Mouse (Mus musculus): ENCODE data around the gene Ptpn22. TPM values are rescaled to one million over a fixed set of nuclear protein-coding genes. Genes with fewer than 3 reads are reported as not detected.

Gene Ptpn22
- total and polyA plus RNA-seq, 3 experiments = 0.68 to 1.8 (median 1.0) TPM

GRCm38 (mm10) chr3:103916839-103917237 lies 57.2 kb downstream of the Ptpn22 start:
- H3K27me3 ChIP-seq (ENCODE audit: control insufficient read depth, insufficient read depth, low read length) = no peaks in the 10 kb centered on the region
- peaks cover 6% of the 10 kb centered on the region for H3K4me1 ChIP-seq (ENCODE audit: control insufficient read depth, insufficient read depth, low read length)
- peak overlapping the region; percentile 22; the same call in 1 of the 2 replicates for H3K4me3 ChIP-seq
- no peak for TF ChIP-seq CTCF (IDR thresholded peaks at IDR 0.05)
- no peak for TF ChIP-seq POLR2A (IDR thresholded peaks at IDR 0.05; ENCODE audit: insufficient read depth, low read depth, low read length)
- TF ChIP-seq EP300 (IDR thresholded peaks at IDR 0.05; ENCODE audit: insufficient read depth, low read depth, low read length) = no peak
- WGBS = 56% methylated on average over 3 of the region's 3 CpGs
- intact Hi-C loops (cut with DNase I) = loop anchor here (10.0 kb wide), 1 partner anchor 308 kb away; the partner anchor contains the start of gene Magi3
- H3K36me3 ChIP-seq (ENCODE audit: control insufficient read depth, insufficient read depth, low read length) = peaks cover 14% of the 10 kb centered on the region
- no peak overlapping the region for H3K9ac ChIP-seq (ENCODE audit: low read depth, low read length)
- no peak for DNase-seq
- H3K27ac ChIP-seq = no peak overlapping the region
- peaks cover 4% of the 10 kb centered on the region for H3K79me2 ChIP-seq (replicated peaks; ENCODE audit: control insufficient read depth, insufficient read depth, low read length)

DNA sequence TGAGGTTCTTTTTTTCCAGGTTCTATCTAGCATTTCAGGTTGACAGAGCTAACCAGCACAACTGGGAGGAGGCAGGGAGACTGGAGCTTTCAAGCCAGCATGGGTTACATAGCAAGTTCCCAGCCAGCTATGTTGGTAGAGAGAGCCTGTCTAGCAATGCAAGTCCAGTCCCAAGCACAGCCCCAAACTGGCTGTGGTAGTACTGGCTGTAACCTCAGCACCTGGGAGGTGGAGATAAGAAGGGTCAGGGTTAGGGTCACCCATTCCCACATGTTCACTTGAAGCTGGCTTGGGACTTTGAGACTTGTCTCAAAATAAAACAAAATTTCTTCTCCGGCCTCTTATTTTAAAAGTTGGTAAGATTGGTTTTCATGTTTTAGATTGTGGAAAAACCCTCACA lies 60.5 kb downstream of the Ptpn22 start:
- H3K36me3 ChIP-seq (ENCODE audit: control insufficient read depth, insufficient read depth, low read length) = peaks cover 21% of the 10 kb centered on the region
- no peak for TF ChIP-seq CTCF (IDR thresholded peaks at IDR 0.05)
- no peaks in the 10 kb centered on the region for H3K27me3 ChIP-seq (ENCODE audit: control insufficient read depth, insufficient read depth, low read length)
- H3K4me3 ChIP-seq = no peak overlapping the region
- 92% methylated on average over 1 of the region's 1 CpGs for WGBS
- peaks cover 6% of the 10 kb centered on the region for H3K4me1 ChIP-seq (ENCODE audit: control insufficient read depth, insufficient read depth, low read length)
- no peak overlapping the region for H3K27ac ChIP-seq
- H3K9ac ChIP-seq (ENCODE audit: low read depth, low read length) = no peak overlapping the region
- no peak for DNase-seq
- intact Hi-C loops (cut with DNase I) = no loop called here
- H3K79me2 ChIP-seq (replicated peaks; ENCODE audit: control insufficient read depth, insufficient read depth, low read length) = peaks cover 3% of the 10 kb centered on the region

DNA sequence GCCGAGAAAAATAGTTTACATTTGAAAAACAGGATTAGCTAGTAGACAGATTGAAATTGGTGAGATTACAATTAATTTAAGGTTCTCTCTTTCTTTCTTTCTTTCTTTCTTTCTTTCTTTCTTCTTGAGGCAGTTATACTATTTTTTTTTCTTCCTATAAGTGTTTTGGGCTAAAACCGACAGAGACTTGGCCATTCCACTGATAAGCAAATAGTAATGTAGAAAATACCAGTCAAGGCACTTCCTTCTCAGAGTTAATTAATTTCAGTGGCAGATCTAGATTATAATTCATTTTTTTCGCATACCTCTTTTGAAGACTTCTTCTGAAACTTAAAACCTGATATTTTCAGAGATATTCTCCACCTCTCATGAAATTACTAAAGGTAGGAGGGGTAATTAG lies 65.7 kb downstream of the Ptpn22 start:
- Histone ChIP-seq H3K79me2 (replicated peaks; ENCODE audit: control insufficient read depth, insufficient read depth, low read length) (no peaks in the 10 kb centered on the region; the same call in 1 of the 2 replicates), H3K9ac (ENCODE audit: low read depth, low read length) (no peak overlapping the region), H3K4me3 (no peak overlapping the region), H3K27me3 (ENCODE audit: control insufficient read depth, insufficient read depth, low read length) (no peaks in the 10 kb centered on the region), H3K36me3 (ENCODE audit: control insufficient read depth, insufficient read depth, low read length) (peaks cover 14% of the 10 kb centered on the region), H3K4me1 (ENCODE audit: control insufficient read depth, insufficient read depth, low read length) (no peaks in the 10 kb centered on the region; the same call in 1 of the 2 replicates), H3K27ac (no peak overlapping the region)
- TF ChIP-seq CTCF (IDR thresholded peaks at IDR 0.05) = no peak
- WGBS = 86% methylated on average over 3 of the region's 3 CpGs
- intact Hi-C loops (cut with DNase I) = no loop called here
- no peak for DNase-seq

GRCm38 (mm10) chr3:103927511-103927910 lies 67.9 kb downstream of the Ptpn22 start:
- intact Hi-C loops (cut with DNase I) = no loop called here
- Histone ChIP-seq H3K27me3 (ENCODE audit: control insufficient read depth, insufficient read depth, low read length) (no peaks in the 10 kb centered on the region), H3K79me2 (replicated peaks; ENCODE audit: control insufficient read depth, insufficient read depth, low read length) (peaks cover 2% of the 10 kb centered on the region), H3K36me3 (ENCODE audit: control insufficient read depth, insufficient read depth, low read length) (peaks cover 9% of the 10 kb centered on the region), H3K9ac (ENCODE audit: low read depth, low read length) (no peak overlapping the region), H3K27ac (no peak overlapping the region), H3K4me1 (ENCODE audit: control insufficient read depth, insufficient read depth, low read length) (no peaks in the 10 kb centered on the region; the same call in 1 of the 2 replicates), H3K4me3 (no peak overlapping the region)
- 34% methylated on average over 6 of the region's 6 CpGs for WGBS
- TF ChIP-seq CTCF (IDR thresholded peaks at IDR 0.05) (no peak), EP300 (IDR thresholded peaks at IDR 0.05; ENCODE audit: insufficient read depth, low read depth, low read length) (no peak), POLR2A (IDR thresholded peaks at IDR 0.05; ENCODE audit: insufficient read depth, low read depth, low read length) (no peak)
- DNase-seq = peak in 1 of 2 experiments; percentile 39

GRCm38 (mm10) chr3:103944794-103945562 lies 85.4 kb downstream of the Ptpn22 start:
- WGBS = 75% methylated on average over 1 of the region's 1 CpGs
- Histone ChIP-seq H3K36me3 (ENCODE audit: control insufficient read depth, insufficient read depth, low read length) (no peaks in the 10 kb centered on the region), H3K9ac (ENCODE audit: low read depth, low read length) (no peak overlapping the region), H3K4me3 (no peak overlapping the region), H3K4me1 (ENCODE audit: control insufficient read depth, insufficient read depth, low read length) (no peaks in the 10 kb centered on the region; the same call in 1 of the 2 replicates), H3K27me3 (ENCODE audit: control insufficient read depth, insufficient read depth, low read length) (no peaks in the 10 kb centered on the region), H3K27ac (no peak overlapping the region), H3K79me2 (replicated peaks; ENCODE audit: control insufficient read depth, insufficient read depth, low read length) (peaks cover 4% of the 10 kb centered on the region)
- intact Hi-C loops (cut with DNase I) = no loop called here
- TF ChIP-seq EP300 (IDR thresholded peaks at IDR 0.05; ENCODE audit: insufficient read depth, low read depth, low read length) (no peak), CTCF (IDR thresholded peaks at IDR 0.05) (no peak), POLR2A (IDR thresholded peaks at IDR 0.05; ENCODE audit: insufficient read depth, low read depth, low read length) (no peak)
- no peak for DNase-seq

GRCm38 (mm10) chr3:103948666-103949065 lies 89.1 kb downstream of the Ptpn22 start:
- Histone ChIP-seq H3K4me1 (ENCODE audit: control insufficient read depth, insufficient read depth, low read length) (no peaks in the 10 kb centered on the region; the same call in 1 of the 2 replicates), H3K4me3 (no peak overlapping the region), H3K27me3 (ENCODE audit: control insufficient read depth, insufficient read depth, low read length) (no peaks in the 10 kb centered on the region), H3K9ac (ENCODE audit: low read depth, low read length) (no peak overlapping the region), H3K79me2 (replicated peaks; ENCODE audit: control insufficient read depth, insufficient read depth, low read length) (peaks cover 6% of the 10 kb centered on the region), H3K36me3 (ENCODE audit: control insufficient read depth, insufficient read depth, low read length) (no peaks in the 10 kb centered on the region), H3K27ac (no peak overlapping the region)
- TF ChIP-seq CTCF (IDR thresholded peaks at IDR 0.05) (no peak), EP300 (IDR thresholded peaks at IDR 0.05; ENCODE audit: insufficient read depth, low read depth, low read length) (no peak), POLR2A (IDR thresholded peaks at IDR 0.05; ENCODE audit: insufficient read depth, low read depth, low read length) (no peak)
- intact Hi-C loops (cut with DNase I) = no loop called here
- 91% methylated on average over 7 of the region's 7 CpGs for WGBS
- no peak for DNase-seq
